Mouse (Mus musculus) hindbrain, embryonic 16.5 days (tissue): ENCODE data around the gene Fes. TPM values are rescaled to one million over a fixed set of nuclear protein-coding genes. Genes with fewer than 3 reads are reported as not detected.
A peak's percentile ranks its signal among the peaks of the same experiment; 100 is the strongest.

ENCODE experiments used
- ATAC-seq: fragments of 200-750 bp; cut with Nextera tagmentation; 2 replicates; pipeline ENCODE4 v1.8.0; 2017; ENCODE audit warnings: moderate TSS enrichment, moderate library complexity
- H3K27ac ChIP-seq: fragments of 300-500 bp; sonication (generic); 2 replicates; pipeline ENCODE4 v1.5.1; 2014; ENCODE audit warnings: low read depth, mild to moderate bottlenecking, control low read depth, low read length, moderate library complexity
- H3K27me3 ChIP-seq: fragments of 300-500 bp; sonication (generic); replicated peaks from 2 replicates; pipeline ENCODE4 v1.6.1; 2014; ENCODE audit warnings: low read length; ENCODE audit not compliant: control insufficient read depth, insufficient read depth
- H3K36me3 ChIP-seq: fragments of 300-500 bp; sonication (generic); 2 replicates; pipeline ENCODE4 v1.6.1; 2014; ENCODE audit warnings: mild to moderate bottlenecking, low read length, moderate library complexity, mixed read lengths; ENCODE audit not compliant: control insufficient read depth, insufficient read depth
- H3K4me1 ChIP-seq: fragments of 300-500 bp; sonication (generic); 2 replicates; pipeline ENCODE4 v1.6.1; 2014; ENCODE audit warnings: low read depth, low read length; ENCODE audit not compliant: control insufficient read depth, insufficient read depth
- H3K4me2 ChIP-seq: fragments of 300-500 bp; sonication (generic); 2 replicates; pipeline ENCODE4 v1.6.1; 2014; ENCODE audit warnings: mild to moderate bottlenecking, low read length, control low read depth, moderate library complexity
- H3K4me3 ChIP-seq: fragments of 300-500 bp; sonication (generic); 2 replicates; pipeline ENCODE4 v1.5.1; 2014; ENCODE audit warnings: mild to moderate bottlenecking, low read length, control low read depth, moderate library complexity
- H3K9ac ChIP-seq: fragments of 300-500 bp; sonication (generic); 2 replicates; pipeline ENCODE4 v1.6.1; 2014; ENCODE audit warnings: low read depth, mild to moderate bottlenecking, control low read depth, low read length, moderate library complexity
- H3K9me3 ChIP-seq: fragments of 300-500 bp; sonication (generic); 2 replicates; pipeline ENCODE4 v1.6.1; 2014; ENCODE audit warnings: mild to moderate bottlenecking, low read length, moderate library complexity; ENCODE audit not compliant: control insufficient read depth
- WGBS: fragments of 180-500 bp; shearing (Covaris S2); extraction: QIAGEN DNeasy Blood & Tissue Kit; methylation state at CpG from one replicate; pipeline ENCODE4 v1.1.7; 2014; 5-methylcytosine and 5-hydroxymethylcytosine counted together
- polyA plus RNA-seq: library from polyadenylated mRNA; unstranded; fragments of >200 nt; fragmentation: Nextera tagmentation; extraction: Ambion mirVana; gene quantifications from 2 replicates; pipeline ENCODE4 v1.2.1, GENCODE M21; 2015

The Fes gene
- polyA plus RNA-seq, 1 experiment from 2014 or later, result 3.8 TPM

DNA sequence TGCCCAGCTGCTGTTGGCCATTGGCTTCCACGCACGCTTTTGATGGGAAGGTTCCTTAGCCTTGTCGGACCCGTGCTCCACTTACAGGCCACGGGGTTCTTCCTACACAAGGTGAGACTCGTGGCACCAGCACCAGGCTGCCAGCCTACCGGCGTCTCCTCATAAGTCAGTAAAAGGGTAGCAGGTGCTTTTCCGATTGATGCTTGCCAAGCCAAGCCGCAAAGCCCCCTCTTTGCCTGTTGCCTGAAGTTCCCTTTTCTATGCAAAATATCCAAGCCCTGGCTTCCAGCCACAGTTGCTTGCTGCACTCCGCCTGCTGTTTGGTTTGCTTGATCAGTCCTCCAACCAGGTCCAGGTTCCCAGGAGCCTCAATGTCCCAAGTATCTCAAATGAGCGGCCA lies 13.9 kb downstream of the Fes start:
- no peak overlapping the region for H3K9ac ChIP-seq

DNA sequence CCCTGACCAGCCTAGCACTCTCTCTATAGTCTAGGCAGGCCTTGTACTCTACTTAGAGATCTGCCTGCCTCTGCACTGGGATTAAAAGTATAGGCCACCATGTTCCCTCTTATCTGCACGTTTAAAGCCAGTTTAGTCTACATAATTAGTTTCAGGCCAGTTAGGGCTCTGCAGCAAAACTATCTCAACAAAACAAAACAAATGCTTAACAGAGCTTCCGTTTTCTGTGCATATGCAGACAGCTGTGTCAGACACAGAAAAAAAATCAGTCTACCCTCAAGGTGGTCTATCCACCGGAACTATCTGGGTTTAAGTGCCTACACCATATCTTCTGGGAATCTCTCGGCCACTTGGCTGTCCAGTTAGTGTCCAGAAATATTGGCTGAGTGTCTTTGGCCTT lies 14.4 kb downstream of the Fes start:
- 86% methylated on average over 4 of the region's 4 CpGs for WGBS
- H3K27me3 ChIP-seq, result no peaks in the 10 kb centered on the region
- no peaks in the 10 kb centered on the region for H3K9me3 ChIP-seq
- peaks cover 16% of the 10 kb centered on the region for H3K4me1 ChIP-seq
- no peak overlapping the region for H3K4me2 ChIP-seq
- H3K27ac ChIP-seq, result no peak overlapping the region
- H3K9ac ChIP-seq, result no peak overlapping the region
- ATAC-seq, result no peak
- H3K4me3 ChIP-seq, result no peak overlapping the region
- peaks cover 3% of the 10 kb centered on the region; the same call in 1 of the 2 replicates for H3K36me3 ChIP-seq

More for the DNA sequence above, 13.9 kb downstream of the Fes start:
- no peaks in the 10 kb centered on the region for H3K36me3 ChIP-seq
- 72% methylated on average over 12 of the region's 12 CpGs for WGBS
- no peak for ATAC-seq
- no peak overlapping the region for H3K4me3 ChIP-seq
- H3K27me3 ChIP-seq, result no peaks in the 10 kb centered on the region
- H3K9me3 ChIP-seq, result no peaks in the 10 kb centered on the region
- no peak overlapping the region for H3K27ac ChIP-seq
- H3K4me1 ChIP-seq, result peaks cover 16% of the 10 kb centered on the region
- H3K4me2 ChIP-seq, result no peak overlapping the region

DNA sequence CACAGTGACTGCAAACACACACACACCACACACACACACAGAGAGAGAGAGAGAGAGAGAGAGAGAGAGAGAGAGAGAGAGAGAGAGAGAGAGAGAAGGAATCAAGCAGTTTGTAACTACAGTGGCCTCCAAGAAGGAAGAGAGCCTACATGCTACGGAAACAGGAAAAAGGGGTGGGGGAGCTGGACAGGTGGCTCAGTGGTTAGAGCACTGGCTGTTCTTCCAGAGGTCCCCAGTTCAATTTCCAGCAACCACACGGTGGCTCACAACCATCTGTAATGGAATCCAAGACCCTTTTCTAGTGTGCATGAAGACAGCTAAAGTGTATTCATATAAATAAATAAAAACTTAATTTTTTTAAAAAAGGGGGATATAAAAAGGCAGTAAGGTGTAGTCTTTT lies 15.1 kb downstream of the Fes start:
- H3K9ac ChIP-seq, result no peak overlapping the region
- H3K4me3 ChIP-seq, result no peak overlapping the region

DNA sequence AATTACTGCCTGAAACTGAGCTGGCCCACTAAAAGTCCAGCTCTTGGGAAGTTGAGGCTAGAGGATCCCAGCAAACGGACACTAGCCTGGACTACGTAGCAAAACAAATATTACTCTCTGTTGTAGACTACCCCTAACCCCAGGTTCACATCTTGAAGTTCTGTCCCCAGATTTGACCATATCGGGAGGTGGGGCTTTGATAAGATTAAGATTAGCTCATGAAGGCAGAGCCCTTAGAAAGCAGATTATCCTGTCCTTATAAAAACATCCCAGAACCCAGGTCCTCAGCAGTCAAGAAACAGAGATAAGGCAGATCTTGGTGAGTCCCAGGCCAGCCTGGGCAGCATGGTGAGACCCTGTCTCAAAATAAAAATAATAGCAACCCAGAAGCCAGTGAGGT lies 15.6 kb downstream of the Fes start:
- H3K27ac ChIP-seq, result no peak overlapping the region
- no peak overlapping the region for H3K4me2 ChIP-seq
- H3K9ac ChIP-seq, result no peak overlapping the region
- 87% methylated on average over 3 of the region's 3 CpGs for WGBS
- H3K27me3 ChIP-seq, result no peaks in the 10 kb centered on the region
- H3K4me1 ChIP-seq, result peaks cover 16% of the 10 kb centered on the region
- H3K36me3 ChIP-seq, result peaks cover 14% of the 10 kb centered on the region
- ATAC-seq, result no peak
- no peaks in the 10 kb centered on the region for H3K9me3 ChIP-seq
- H3K4me3 ChIP-seq, result no peak overlapping the region

More for the DNA sequence above, 15.1 kb downstream of the Fes start:
- Histone ChIP-seq H3K4me1 (peaks cover 16% of the 10 kb centered on the region), H3K27me3 (no peaks in the 10 kb centered on the region), H3K4me2 (no peak overlapping the region), H3K9me3 (no peaks in the 10 kb centered on the region), H3K27ac (no peak overlapping the region), H3K36me3 (peaks cover 9% of the 10 kb centered on the region)
- 63% methylated on average over 2 of the region's 2 CpGs for WGBS
- no peak for ATAC-seq

DNA sequence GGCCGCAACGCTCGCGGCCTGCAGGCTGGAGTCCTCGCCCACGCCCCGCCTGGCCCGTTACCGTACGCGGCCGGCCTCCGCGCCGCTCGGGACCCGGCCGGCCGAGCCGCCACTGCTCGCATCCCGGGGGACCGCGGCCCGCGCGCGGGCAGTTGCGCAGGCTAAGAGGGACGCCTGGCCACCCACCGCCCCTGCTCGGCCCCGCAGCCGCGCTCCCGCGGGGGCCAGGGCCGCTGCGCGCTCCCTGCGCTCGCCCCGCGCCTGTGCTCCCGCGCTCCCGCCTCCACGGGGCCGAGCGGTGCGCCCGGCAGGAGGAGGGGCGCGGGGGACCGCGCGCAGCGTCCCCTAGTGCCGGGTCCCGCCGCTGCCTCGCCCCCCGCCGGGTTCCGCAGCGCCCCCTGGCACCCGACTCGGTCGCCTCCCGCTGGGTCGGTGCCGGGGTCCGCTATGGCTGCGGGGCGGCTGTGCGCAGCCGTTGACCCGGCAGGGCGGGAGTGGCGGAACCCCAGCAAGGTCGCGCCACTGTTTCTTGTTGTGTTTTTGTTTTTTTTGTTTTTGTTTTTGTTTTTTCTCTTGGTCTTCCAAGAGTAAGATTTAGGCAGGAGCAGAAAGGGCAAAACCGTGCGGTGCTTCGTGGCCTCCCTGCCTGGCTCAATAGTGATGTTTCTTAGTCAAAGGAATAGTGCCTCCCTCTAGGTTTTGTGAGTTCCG lies 16.6 kb downstream of the Fes start, which contains the start of gene Man2a2:
TSS of gene Man2a2 (minus strand) at position 335 of the 711 bp plus-strand sequence.
- Histone ChIP-seq H3K4me1 (peaks cover 16% of the 10 kb centered on the region), H3K27me3 (no peaks in the 10 kb centered on the region), H3K9ac (peak within 1 kb of the TSS; percentile 97), H3K27ac (peak within 1 kb of the TSS; percentile 89), H3K4me2 (peak within 1 kb of the TSS; percentile 80), H3K9me3 (no peaks in the 10 kb centered on the region), H3K4me3 (peak within 1 kb of the TSS; percentile 89), H3K36me3 (peaks cover 24% of the 10 kb centered on the region)
- under 1% methylated on average over 52 of the region's 86 CpGs for WGBS
- peak; percentile 80 for ATAC-seq

DNA sequence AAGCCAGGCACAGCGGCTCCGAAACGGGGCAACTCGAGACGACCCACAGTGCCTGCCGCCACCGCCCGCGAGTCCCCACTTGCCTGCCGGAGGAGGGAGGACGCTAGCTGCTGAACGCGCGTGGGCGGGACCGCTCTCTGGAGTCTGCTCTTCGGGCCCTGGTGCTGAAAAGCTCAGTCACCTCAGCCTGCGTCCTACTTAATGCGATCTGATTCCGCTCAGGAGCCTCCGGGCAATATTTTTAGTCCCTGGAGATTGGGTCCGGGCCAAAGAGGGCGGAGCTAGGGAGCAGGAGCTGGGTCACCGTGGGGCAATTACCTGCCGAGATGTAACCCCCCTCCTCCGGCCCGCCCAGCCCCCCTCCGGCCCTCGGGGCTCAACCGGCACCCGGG lies 17.1 kb downstream of the Fes start:
- peaks cover 14% of the 10 kb centered on the region for H3K4me1 ChIP-seq
- peak overlapping the region; percentile 97 for H3K9ac ChIP-seq
- ATAC-seq, result peak; percentile 62
- H3K9me3 ChIP-seq, result no peaks in the 10 kb centered on the region
- H3K4me2 ChIP-seq, result peak overlapping the region; percentile 80
- H3K27me3 ChIP-seq, result no peaks in the 10 kb centered on the region
- WGBS, result 0% methylated on average over 26 of the region's 31 CpGs
- peak overlapping the region; percentile 89 for H3K4me3 ChIP-seq
- peak overlapping the region; percentile 89 for H3K27ac ChIP-seq
- peaks cover 30% of the 10 kb centered on the region for H3K36me3 ChIP-seq

DNA sequence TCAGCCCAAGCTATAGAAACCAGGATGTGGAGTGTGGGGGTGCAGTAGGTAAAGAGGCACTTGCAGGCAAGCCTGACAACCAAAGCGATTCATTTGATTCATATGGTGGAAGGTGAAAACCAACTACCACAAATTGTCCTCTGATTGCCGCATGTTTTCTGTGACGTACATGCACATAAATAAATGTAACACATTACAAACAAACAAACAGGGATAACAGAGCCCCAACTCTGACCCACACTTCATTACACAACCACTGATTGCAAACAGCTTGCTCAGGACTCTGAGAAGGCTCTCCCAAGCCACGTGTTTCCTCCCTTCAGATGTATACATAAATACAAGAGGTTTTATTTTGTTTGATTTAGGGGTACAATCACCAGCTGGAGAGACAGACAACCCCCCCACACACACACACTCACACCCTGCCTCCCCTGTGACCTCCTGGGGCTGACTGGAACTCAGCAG lies 17.7 kb downstream of the Fes start:
- Histone ChIP-seq H3K27me3 (no peaks in the 10 kb centered on the region), H3K4me3 (peak overlapping the region; percentile 89), H3K27ac (peak overlapping the region; percentile 89), H3K36me3 (peaks cover 30% of the 10 kb centered on the region), H3K4me2 (peak overlapping the region; percentile 80), H3K9me3 (no peaks in the 10 kb centered on the region), H3K9ac (peak overlapping the region; percentile 97), H3K4me1 (peaks cover 14% of the 10 kb centered on the region)
- 46% methylated on average over 4 of the region's 4 CpGs for WGBS
- ATAC-seq, result no peak

DNA sequence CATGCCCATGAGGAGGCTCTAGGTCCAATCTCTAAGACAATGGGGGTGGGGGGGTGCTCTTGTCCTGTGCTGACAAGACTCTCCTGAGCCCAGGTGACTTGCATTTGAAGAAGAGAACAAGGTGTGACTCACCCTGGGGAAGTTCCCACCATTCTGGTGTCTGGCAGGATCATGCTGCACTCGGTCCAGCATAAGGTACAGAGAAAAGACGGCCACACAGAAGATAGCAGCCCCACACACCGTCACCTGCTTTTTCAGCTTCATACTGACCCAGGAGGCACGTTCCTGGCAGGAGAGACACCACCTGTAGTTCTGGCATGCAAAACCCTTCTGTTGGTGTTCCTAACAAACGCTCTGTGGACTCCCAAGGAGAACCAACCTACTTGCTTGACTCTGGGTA lies 18.3 kb downstream of the Fes start:
- ATAC-seq, result no peak

DNA sequence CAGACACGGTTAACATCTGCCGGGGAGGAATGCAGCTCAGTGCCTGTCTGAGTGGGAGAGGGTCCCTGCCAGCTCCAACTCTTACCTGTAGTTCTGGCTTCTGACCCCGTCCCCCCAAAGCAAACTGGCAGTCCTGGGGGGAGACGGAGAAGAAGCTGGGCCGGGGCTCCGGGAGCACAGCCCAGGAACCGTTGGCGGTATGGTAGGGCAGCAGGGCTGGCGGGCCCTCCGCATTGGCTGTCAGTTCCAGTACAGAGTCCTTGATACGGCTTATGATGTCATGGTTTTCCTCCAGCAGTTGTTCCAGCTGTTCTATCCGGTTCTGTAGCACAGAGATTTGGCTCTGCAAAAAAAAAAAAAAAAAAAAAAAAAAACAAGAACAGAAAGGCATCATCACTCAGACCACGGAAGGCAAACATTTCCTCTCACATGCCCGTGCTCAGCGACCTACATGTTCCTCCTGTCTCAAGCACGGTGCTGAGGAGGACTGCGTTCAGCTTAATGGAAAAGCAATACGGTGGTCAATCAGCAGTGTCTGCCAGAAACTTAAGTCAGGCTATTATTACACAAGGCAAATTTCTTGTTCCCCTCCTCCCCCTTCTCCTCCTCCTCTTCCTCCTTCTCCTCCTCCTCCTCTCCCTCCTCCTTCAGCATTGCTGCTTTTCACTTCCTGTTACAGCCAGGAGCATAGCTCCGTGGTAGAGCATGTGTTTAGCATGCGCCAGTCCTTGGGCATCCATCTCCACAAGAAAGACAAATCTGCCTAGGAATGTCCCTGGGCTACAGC lies 18.9 kb downstream of the Fes start:
- ATAC-seq, result no peak
- 81% methylated on average over 20 of the region's 20 CpGs for WGBS
- peaks cover 14% of the 10 kb centered on the region for H3K4me1 ChIP-seq
- H3K9ac ChIP-seq, result no peak overlapping the region
- H3K27me3 ChIP-seq, result no peaks in the 10 kb centered on the region
- H3K9me3 ChIP-seq, result no peaks in the 10 kb centered on the region
- peaks cover 37% of the 10 kb centered on the region for H3K36me3 ChIP-seq
- H3K4me3 ChIP-seq, result no peak overlapping the region
- H3K4me2 ChIP-seq, result peak overlapping the region; percentile 80
- no peak overlapping the region for H3K27ac ChIP-seq

More for the DNA sequence above, 18.3 kb downstream of the Fes start:
- H3K9me3 ChIP-seq, result no peaks in the 10 kb centered on the region
- WGBS, result 65% methylated on average over 5 of the region's 5 CpGs
- H3K27me3 ChIP-seq, result no peaks in the 10 kb centered on the region
- peaks cover 14% of the 10 kb centered on the region for H3K4me1 ChIP-seq
- H3K4me3 ChIP-seq, result peak overlapping the region; percentile 89
- H3K4me2 ChIP-seq, result peak overlapping the region; percentile 80
- H3K36me3 ChIP-seq, result peaks cover 30% of the 10 kb centered on the region
- H3K27ac ChIP-seq, result no peak overlapping the region
- no peak overlapping the region for H3K9ac ChIP-seq
